Mouse (Mus musculus) liver, adult (tissue): ENCODE results near the gene Abca8a.
A peak's percentile ranks its signal among the peaks of the same experiment; 100 is the strongest.

Experiments
- GATA4 ChIP-seq: IDR thresholded peaks from 2 replicates; pipeline ENCODE4 v1.6.1; 2014; ENCODE audit warnings: mild to moderate bottlenecking, low read length; ENCODE audit not compliant: insufficient replicate concordance

Gene Abca8a

DNA sequence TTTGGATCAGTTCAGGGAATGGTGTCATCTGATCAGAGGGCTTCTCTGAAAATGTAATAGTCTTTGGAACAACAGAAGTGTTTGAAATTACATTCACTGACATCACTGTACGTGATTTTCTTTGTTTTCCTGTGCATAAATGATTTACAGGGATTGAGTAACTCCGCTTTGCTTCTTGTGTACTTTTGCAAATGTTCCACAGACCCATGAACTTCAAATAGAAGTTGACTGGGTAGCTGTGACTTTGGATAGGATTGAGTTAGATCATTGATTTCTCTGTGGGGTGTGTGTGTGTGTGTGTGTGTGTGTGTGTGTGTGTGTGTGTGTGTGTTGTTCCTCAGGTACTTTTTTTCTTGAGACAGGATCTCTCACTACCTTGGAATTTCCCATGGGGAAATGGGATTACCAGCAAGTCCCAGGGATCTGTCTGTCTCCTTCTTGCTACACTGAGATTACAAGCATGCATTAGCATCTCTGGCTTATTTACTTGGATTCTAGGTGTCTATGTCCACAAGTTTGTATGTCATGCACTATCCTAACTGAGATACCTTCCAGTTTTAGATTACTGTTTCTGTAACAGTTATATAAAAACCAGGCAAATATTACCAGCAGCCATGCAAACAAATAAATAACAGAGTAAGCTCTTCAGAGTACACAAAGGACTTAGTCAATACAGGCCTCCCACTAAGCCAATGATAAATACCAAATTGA, 84.8 kb downstream of the Abca8a start:
- peak; percentile 47; the same call in 1 of the 2 replicates for TF ChIP-seq GATA4

DNA sequence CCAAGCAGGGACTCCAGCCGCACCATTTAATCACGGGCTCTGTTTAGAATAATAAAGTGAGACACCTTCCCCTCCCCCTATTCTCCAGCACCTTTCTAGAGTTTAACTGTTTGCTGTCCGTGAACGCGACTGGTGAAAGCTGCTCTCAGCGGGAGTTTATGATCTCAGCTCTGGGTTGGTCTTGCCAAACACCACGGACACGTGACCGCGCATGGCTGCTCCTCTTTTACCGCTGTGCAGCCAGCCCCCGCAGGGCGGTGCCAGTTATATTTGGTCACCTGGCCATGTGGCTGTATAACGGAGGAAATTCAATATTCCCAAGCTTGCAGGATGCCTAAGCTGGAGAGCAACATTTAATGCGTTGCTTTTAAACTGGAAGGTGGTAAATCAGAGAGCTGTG, 100.2 kb downstream of the Abca8a start, which contains the start of gene Abca8b:
Gene Abca8b, minus strand, starts transcription at position 222 of the 400 bp plus-strand sequence.
- TF ChIP-seq GATA4, result peak; percentile 9; the same call in 1 of the 2 replicates

GRCm38 (mm10) chr11:109995013-109995412, 100.8 kb downstream of the Abca8a start:
- TF ChIP-seq GATA4, result no peak

DNA sequence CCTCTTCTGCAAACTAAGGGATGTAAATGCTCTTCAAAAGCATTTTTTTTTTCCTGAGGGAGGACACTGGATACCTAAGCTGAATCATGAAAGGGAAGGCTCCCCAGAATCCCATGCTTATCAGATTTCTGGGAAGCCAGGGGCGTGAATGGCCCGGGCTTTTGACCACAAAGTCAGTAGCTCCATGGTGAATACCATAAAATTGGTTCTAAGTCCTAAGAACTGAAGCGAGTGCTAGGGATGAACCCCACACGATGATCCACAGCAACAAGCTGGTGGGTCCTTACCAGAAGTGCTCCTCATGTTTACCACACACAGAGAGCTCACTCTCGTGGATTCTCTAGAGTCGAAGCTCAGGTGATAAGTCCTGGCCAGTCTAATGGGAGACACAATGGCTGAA, 101.8 kb downstream of the Abca8a start:
- no peak for TF ChIP-seq GATA4

DNA sequence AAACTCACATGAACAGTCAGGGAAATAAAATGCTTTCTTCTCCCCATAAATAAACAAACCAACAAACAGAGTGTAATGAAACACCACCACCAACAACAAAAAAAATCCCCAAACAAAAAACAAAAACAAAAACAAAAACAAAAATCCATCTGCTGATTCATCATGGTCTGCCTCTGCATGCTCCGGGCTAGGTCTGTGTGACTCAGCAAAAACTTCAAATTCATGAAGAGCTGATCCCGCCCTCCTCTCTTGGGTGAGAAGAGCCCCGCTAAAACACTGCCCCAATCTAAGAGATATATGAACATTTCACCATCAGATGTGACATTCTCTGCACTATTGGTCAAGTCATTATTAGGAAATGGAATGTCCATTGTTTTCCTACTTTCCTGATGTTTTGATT, 104.5 kb downstream of the Abca8a start:
- no peak for TF ChIP-seq GATA4

DNA sequence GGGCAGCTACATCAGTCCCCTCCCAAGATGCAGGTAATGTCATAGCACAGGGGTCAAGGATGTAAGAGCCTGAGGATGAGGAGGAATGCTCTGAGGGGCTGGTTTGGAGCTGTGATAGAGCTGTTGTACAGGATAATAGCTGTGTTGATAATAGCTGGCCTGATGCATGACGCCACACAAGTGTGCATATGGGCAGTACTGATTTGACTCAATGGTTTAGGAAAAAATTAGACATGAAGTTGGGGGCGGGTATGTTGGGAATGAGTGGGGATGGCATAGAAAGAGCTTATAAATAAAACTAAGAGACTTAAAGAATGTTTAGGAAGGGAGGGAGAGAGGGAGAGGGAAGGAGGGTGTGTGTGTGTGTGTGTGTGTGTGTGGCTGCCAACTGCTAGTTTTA, 105.5 kb downstream of the Abca8a start:
- no peak for TF ChIP-seq GATA4

DNA sequence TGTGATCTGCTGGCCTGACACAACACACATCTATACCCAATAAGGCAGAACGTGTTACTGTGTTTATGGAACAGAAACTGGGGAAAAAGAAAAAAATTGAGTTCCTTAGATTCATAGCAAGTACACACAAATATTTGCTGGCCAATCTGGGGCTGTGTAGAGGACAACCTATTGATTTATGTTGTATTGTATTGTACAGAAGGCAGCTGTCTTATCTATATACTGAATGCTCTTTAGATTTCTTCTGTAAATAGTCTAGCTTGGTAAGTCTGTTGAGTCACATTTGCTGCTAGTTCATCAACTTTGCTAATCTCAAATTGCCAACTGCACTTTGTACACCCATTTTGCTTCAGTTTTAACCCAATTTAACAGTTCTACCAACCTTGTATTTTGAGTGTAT, 107.6 kb downstream of the Abca8a start:
- no peak for TF ChIP-seq GATA4

- TF ChIP-seq GATA4, result no peak
These were observed 113.9 kb downstream of the Abca8a start for GRCm38 (mm10) chr11:109981872-109982271.
